Mouse (Mus musculus) limb, embryonic 12.5 days (tissue): ENCODE measurements around the gene Crbn. TPM values are rescaled to one million over a fixed set of nuclear protein-coding genes. Genes with fewer than 3 reads are reported as not detected.

ENCODE experiments used
- ATAC-seq: fragments of 200-750 bp; cut with Nextera tagmentation; 2 replicates; pipeline ENCODE4 v1.8.0; 2017; ENCODE audit warnings: low read depth, moderate TSS enrichment; ENCODE audit not compliant: insufficient number of reproducible peaks, insufficient read depth, low FRiP score, low TSS enrichment
- H3K27ac ChIP-seq: fragments of 300-500 bp; sonication (generic); 2 replicates; pipeline ENCODE4 v1.5.1; 2016; ENCODE audit warnings: mild to moderate bottlenecking, moderate library complexity
- H3K27me3 ChIP-seq: fragments of 300-500 bp; sonication (generic); 2 replicates; pipeline ENCODE4 v1.6.1; 2016; ENCODE audit warnings: mild to moderate bottlenecking, moderate library complexity
- H3K36me3 ChIP-seq: fragments of 300-500 bp; sonication (generic); 2 replicates; pipeline ENCODE4 v1.6.1; 2016; ENCODE audit warnings: mild to moderate bottlenecking, moderate library complexity
- H3K4me1 ChIP-seq: fragments of 300-500 bp; sonication (generic); replicated peaks from 2 replicates; pipeline ENCODE4 v1.6.1; 2016
- H3K4me2 ChIP-seq: fragments of 300-500 bp; sonication (generic); 2 replicates; pipeline ENCODE4 v1.6.1; 2016; ENCODE audit warnings: mild to moderate bottlenecking, moderate library complexity
- H3K4me3 ChIP-seq: fragments of 300-500 bp; sonication (generic); replicated peaks from 2 replicates; pipeline ENCODE4 v1.5.1; 2016; ENCODE audit warnings: mild to moderate bottlenecking
- H3K9ac ChIP-seq: fragments of 300-500 bp; sonication (generic); replicated peaks from 2 replicates; pipeline ENCODE4 v1.6.1; 2016; ENCODE audit warnings: mild to moderate bottlenecking, moderate library complexity
- H3K9me3 ChIP-seq: fragments of 300-500 bp; sonication (generic); 2 replicates; pipeline ENCODE4 v1.6.1; 2016; ENCODE audit warnings: mild to moderate bottlenecking, moderate library complexity
- WGBS: fragments of 180-500 bp; shearing (Covaris S2); methylation state at CpG from one replicate; pipeline ENCODE4 v1.1.7; 2016; 5-methylcytosine and 5-hydroxymethylcytosine counted together
- polyA plus RNA-seq: library from polyadenylated mRNA; unstranded; fragments of >200 nt; fragmentation: Nextera tagmentation; extraction: Ambion mirVana; gene quantifications from 2 replicates; pipeline ENCODE4 v1.2.1, GENCODE M21; 2016

Crbn gene
- polyA plus RNA-seq, 1 experiment from 2014 or later: 45.0 TPM

- peaks cover 34% of the 10 kb centered on the region for H3K36me3 ChIP-seq
- H3K4me1 ChIP-seq: peaks cover 10% of the 10 kb centered on the region
- no peak overlapping the region for H3K27ac ChIP-seq
- H3K9me3 ChIP-seq: no peaks in the 10 kb centered on the region
- no peak overlapping the region for H3K9ac ChIP-seq
- H3K4me2 ChIP-seq: no peak overlapping the region
- 90% methylated on average over 13 of the region's 13 CpGs for WGBS
- no peaks in the 10 kb centered on the region for H3K27me3 ChIP-seq
- ATAC-seq: no peak
- no peak overlapping the region for H3K4me3 ChIP-seq
Measured at GRCm38 (mm10) chr6:106794094-106794814, 5.6 kb downstream of the Crbn start.

DNA sequence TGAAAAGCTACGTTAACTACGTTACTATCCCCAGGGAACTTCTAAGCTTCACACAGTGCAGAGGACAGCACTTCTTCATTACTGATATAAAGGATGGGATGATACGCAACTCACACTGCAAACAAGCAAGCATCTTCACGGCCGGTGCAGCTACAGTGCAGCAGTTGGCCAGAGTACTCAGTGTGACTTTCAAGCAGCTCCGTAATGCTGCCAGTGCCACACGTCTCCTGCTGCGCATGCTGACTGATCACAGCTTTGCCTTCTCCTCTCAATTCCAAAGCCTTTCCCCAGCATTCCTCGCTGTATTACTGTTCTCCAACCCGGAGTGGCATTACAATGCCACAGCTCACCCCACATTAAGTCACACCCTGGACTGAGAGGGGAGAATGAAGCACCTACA lies 6.3 kb downstream of the Crbn start:
- H3K4me1 ChIP-seq: peaks cover 4% of the 10 kb centered on the region; the same call in 1 of the 2 replicates
- H3K27ac ChIP-seq: no peak overlapping the region
- no peaks in the 10 kb centered on the region for H3K9me3 ChIP-seq
- no peak overlapping the region for H3K4me3 ChIP-seq
- no peaks in the 10 kb centered on the region for H3K27me3 ChIP-seq
- ATAC-seq: no peak
- H3K36me3 ChIP-seq: peaks cover 40% of the 10 kb centered on the region
- no peak overlapping the region for H3K9ac ChIP-seq
- WGBS: 97% methylated on average over 10 of the region's 10 CpGs
- no peak overlapping the region for H3K4me2 ChIP-seq

DNA sequence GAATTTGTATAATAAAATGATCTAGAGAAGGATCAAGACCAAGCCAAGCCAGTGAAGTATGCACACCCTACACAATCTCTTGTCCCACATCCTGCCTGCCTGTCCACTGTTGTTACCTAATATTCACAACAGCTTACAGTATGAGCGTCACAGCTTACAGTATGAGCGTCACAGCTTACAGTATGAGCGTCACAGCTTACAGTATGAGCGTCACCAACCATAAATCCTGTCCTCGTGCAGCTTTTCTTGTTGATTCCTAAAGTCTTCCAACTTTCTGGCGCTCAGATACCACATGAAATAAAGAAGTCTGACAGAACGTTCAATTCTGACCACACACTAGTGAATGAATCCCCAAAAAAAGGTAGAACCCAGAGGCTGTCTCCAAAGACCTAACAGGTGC lies 6.8 kb downstream of the Crbn start:
- no peak for ATAC-seq

DNA sequence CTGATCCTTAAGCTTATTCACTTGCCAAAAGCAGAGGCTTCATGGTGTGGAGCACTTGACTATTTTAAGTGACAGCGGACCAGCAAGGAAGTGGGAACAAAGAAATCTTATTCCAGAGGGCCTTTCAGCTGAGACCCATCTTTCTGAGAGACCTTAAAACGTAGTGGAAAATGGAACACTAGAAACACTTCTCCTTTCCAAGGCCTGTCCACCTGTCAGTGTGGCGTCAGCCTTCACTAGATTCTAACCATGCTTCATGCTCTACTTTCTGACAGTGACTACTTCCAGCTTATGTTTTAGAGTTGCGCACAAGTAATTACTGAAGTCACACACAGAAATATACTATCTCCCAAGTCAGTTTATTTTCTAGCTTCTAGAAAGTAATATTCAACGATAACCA lies 7.4 kb downstream of the Crbn start:
- Histone ChIP-seq H3K36me3 (peaks cover 50% of the 10 kb centered on the region), H3K9me3 (no peaks in the 10 kb centered on the region), H3K27ac (no peak overlapping the region), H3K4me2 (no peak overlapping the region), H3K4me3 (no peak overlapping the region), H3K27me3 (no peaks in the 10 kb centered on the region), H3K9ac (no peak overlapping the region), H3K4me1 (no peaks in the 10 kb centered on the region)
- ATAC-seq: no peak
- 95% methylated on average over 5 of the region's 5 CpGs for WGBS

More for the DNA sequence above, 6.8 kb downstream of the Crbn start:
- H3K27me3 ChIP-seq: no peaks in the 10 kb centered on the region
- no peak overlapping the region for H3K4me3 ChIP-seq
- H3K4me1 ChIP-seq: no peaks in the 10 kb centered on the region
- H3K36me3 ChIP-seq: peaks cover 44% of the 10 kb centered on the region
- no peaks in the 10 kb centered on the region for H3K9me3 ChIP-seq
- no peak overlapping the region for H3K9ac ChIP-seq
- no peak overlapping the region for H3K27ac ChIP-seq
- no peak overlapping the region for H3K4me2 ChIP-seq
- 93% methylated on average over 7 of the region's 7 CpGs for WGBS

GRCm38 (mm10) chr6:106791429-106791828 lies 8.4 kb downstream of the Crbn start:
- 92% methylated on average over 8 of the region's 8 CpGs for WGBS
- Histone ChIP-seq H3K4me3 (no peak overlapping the region), H3K27me3 (no peaks in the 10 kb centered on the region), H3K4me1 (no peaks in the 10 kb centered on the region), H3K9me3 (no peaks in the 10 kb centered on the region), H3K36me3 (peaks cover 59% of the 10 kb centered on the region), H3K4me2 (no peak overlapping the region), H3K27ac (no peak overlapping the region), H3K9ac (no peak overlapping the region)
- no peak for ATAC-seq

DNA sequence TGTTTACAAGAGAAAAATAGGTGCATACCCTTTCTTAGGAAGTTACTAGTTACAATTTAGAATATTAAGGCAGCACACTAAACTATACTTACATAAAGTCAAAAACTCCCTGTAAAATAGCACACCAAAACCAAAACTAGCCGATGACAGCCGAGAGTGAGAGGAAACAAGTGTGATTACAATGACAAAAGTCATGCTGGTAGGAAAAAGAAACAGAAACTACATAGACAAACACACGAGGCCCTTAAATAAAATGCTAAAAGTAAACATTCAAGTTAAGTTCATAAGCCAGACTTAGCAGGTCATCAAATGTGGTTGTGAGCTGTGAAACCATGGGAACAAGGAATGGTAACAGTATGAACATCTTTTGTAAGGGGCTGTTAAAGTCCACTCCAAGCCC lies 12.7 kb downstream of the Crbn start:
- 92% methylated on average over 3 of the region's 3 CpGs for WGBS

GRCm38 (mm10) chr6:106770046-106770445 lies 29.8 kb downstream of the Crbn start:
- Histone ChIP-seq H3K27ac (no peak overlapping the region), H3K4me2 (peak overlapping the region; percentile 74), H3K9ac (peak overlapping the region; percentile 64), H3K9me3 (no peaks in the 10 kb centered on the region), H3K4me1 (peaks cover 12% of the 10 kb centered on the region), H3K4me3 (peak overlapping the region; percentile 73), H3K27me3 (0 out of 2 replicates have a peak, but pooled peaks cover 3% of the 10 kb centered on the region), H3K36me3 (peaks cover 30% of the 10 kb centered on the region)
- no peak for ATAC-seq
- WGBS: 47% methylated on average over 4 of the region's 4 CpGs

More for the DNA sequence above, 12.7 kb downstream of the Crbn start:
- H3K9ac ChIP-seq: no peak overlapping the region
- H3K4me3 ChIP-seq: no peak overlapping the region
- no peaks in the 10 kb centered on the region for H3K9me3 ChIP-seq
- peaks cover 45% of the 10 kb centered on the region for H3K36me3 ChIP-seq
- no peak overlapping the region for H3K4me2 ChIP-seq
- no peaks in the 10 kb centered on the region for H3K27me3 ChIP-seq
- no peak for ATAC-seq
- no peaks in the 10 kb centered on the region for H3K4me1 ChIP-seq
- H3K27ac ChIP-seq: no peak overlapping the region

- peak; percentile 87 for ATAC-seq
- H3K4me2 ChIP-seq: peak overlapping the region; percentile 74
- peaks cover 12% of the 10 kb centered on the region for H3K4me1 ChIP-seq
- H3K9me3 ChIP-seq: no peaks in the 10 kb centered on the region
- H3K9ac ChIP-seq: peak overlapping the region; percentile 64
- no peak overlapping the region for H3K27ac ChIP-seq
- 0 out of 2 replicates have a peak, but pooled peaks cover 3% of the 10 kb centered on the region for H3K27me3 ChIP-seq
- under 1% methylated on average over 33 of the region's 33 CpGs for WGBS
- peaks cover 26% of the 10 kb centered on the region for H3K36me3 ChIP-seq
- peak overlapping the region; percentile 73 for H3K4me3 ChIP-seq
Measured at GRCm38 (mm10) chr6:106769290-106769866, 30.5 kb downstream of the Crbn start.

DNA sequence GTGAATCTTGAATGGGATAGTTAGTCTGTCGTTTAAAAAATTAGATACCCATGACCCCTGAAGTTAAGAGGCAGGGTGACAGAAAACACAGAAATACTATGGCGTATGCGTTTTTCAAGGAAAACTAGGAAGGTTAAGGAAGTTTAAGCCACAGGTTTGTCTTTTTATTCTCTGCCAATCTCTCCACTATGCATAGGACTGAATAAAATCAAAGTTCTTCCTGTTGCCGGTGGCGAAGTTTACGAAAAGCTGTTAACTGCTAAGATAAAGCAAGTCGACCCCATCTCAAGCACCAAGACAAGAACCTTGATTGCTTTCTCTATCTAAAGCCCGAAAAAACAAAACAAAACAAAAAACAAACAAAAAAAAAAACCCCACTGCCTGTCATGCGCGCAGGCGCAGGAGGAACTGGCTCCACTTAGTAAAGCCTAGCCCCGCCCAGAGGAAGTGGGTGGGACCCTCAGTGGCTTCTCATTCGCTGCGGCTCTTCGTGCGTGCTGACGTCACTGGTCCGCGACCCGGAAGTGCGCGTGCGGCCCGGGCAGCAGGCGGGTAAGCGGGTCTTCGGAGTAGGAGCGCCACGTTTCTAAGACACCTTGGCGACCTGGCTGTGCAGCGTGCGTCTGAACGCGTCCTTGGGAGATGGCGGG lies 31.1 kb downstream of the Crbn start, which contains the start of gene Trnt1:
TSS of gene Trnt1 (plus strand) at position 481 of the 650 bp plus-strand sequence.
- Histone ChIP-seq H3K9ac (peak within 1 kb of the TSS; percentile 64), H3K9me3 (no peaks in the 10 kb centered on the region), H3K4me1 (peaks cover 12% of the 10 kb centered on the region), H3K27ac (no peak within 1 kb of the TSS), H3K36me3 (peaks cover 25% of the 10 kb centered on the region), H3K27me3 (0 out of 2 replicates have a peak, but pooled peaks cover 3% of the 10 kb centered on the region), H3K4me3 (peak within 1 kb of the TSS; percentile 73), H3K4me2 (peak within 1 kb of the TSS; percentile 74)
- 9% methylated on average over 35 of the region's 35 CpGs for WGBS
- ATAC-seq: peak; percentile 98

GRCm38 (mm10) chr6:106766774-106767173 lies 33.1 kb downstream of the Crbn start:
- Histone ChIP-seq H3K27ac (no peak overlapping the region), H3K36me3 (peaks cover 6% of the 10 kb centered on the region), H3K9ac (no peak overlapping the region), H3K27me3 (peaks cover 6% of the 10 kb centered on the region), H3K4me2 (no peak overlapping the region), H3K4me3 (no peak overlapping the region), H3K9me3 (no peaks in the 10 kb centered on the region), H3K4me1 (peaks cover 12% of the 10 kb centered on the region)
- ATAC-seq: no peak
- 82% methylated on average over 4 of the region's 4 CpGs for WGBS

- H3K4me1 ChIP-seq: peaks cover 12% of the 10 kb centered on the region
- no peak overlapping the region for H3K4me3 ChIP-seq
- H3K36me3 ChIP-seq: no peaks in the 10 kb centered on the region
- H3K9ac ChIP-seq: no peak overlapping the region
- peaks cover 12% of the 10 kb centered on the region for H3K27me3 ChIP-seq
- H3K4me2 ChIP-seq: no peak overlapping the region
- no peak overlapping the region for H3K27ac ChIP-seq
- no peaks in the 10 kb centered on the region for H3K9me3 ChIP-seq
- 74% methylated on average over 1 of the region's 1 CpGs for WGBS
- ATAC-seq: no peak
Measured at GRCm38 (mm10) chr6:106765892-106766291, 34.0 kb downstream of the Crbn start.
